Mouse (Mus musculus) cerebellum, adult 2 months (tissue): Measurements from ENCODE around the gene Cgrrf1. TPM values are rescaled to one million over a fixed set of nuclear protein-coding genes. Genes with fewer than 3 reads are reported as not detected.
A peak's percentile ranks its signal among the peaks of the same experiment; 100 is the strongest.

Source experiments
- DNase-seq, 2 experiments: peaks; one replicate each; pipeline ENCODE4 v3.0.0; 2021
- H3K27ac ChIP-seq: fragments of 200-500 bp; 2 replicates; pipeline ENCODE4 v1.5.1; 2012; ENCODE audit warnings: low read length, control low read depth, inconsistent platforms; ENCODE audit not compliant: insufficient read depth
- H3K27me3 ChIP-seq: fragments of 200-500 bp; 2 replicates; pipeline ENCODE4 v1.6.1; 2012; ENCODE audit warnings: inconsistent platforms, mild to moderate bottlenecking, low read length, moderate library complexity; ENCODE audit not compliant: control insufficient read depth, insufficient read depth
- H3K4me1 ChIP-seq: fragments of 200-500 bp; 2 replicates; pipeline ENCODE4 v1.6.1; 2011; ENCODE audit warnings: low read length; ENCODE audit not compliant: control insufficient read depth, insufficient read depth
- H3K4me3 ChIP-seq: fragments of 200-500 bp; replicated peaks from 2 replicates; pipeline ENCODE3; 2011; ENCODE audit warnings: mild to moderate bottlenecking, low read depth, low read length, control low read depth; ENCODE audit not compliant: insufficient read depth
- CTCF ChIP-seq: fragments of 200-500 bp; IDR thresholded peaks from 2 replicates; pipeline ENCODE4 v1.5.1; 2011; ENCODE audit warnings: low read depth, mild to moderate bottlenecking, control low read depth, low read length, moderate library complexity, borderline replicate concordance; ENCODE audit not compliant: insufficient read depth
- POLR2A ChIP-seq: fragments of 200-500 bp; IDR thresholded peaks from 2 replicates; pipeline ENCODE4 v1.6.1; 2011; ENCODE audit warnings: low read length, control low read depth, borderline replicate concordance; ENCODE audit not compliant: insufficient read depth
- WGBS: fragments of 180-500 bp; shearing (Covaris S2); methylation state at CpG from one replicate; pipeline ENCODE4 v1.1.7; 2018; 5-methylcytosine and 5-hydroxymethylcytosine counted together
- polyA plus RNA-seq: library from polyadenylated mRNA; depleted of rRNA; stranded (reverse); fragments of >200 nt; gene quantifications from 2 replicates; pipeline ENCODE4 v1.2.3, GENCODE M21; 2012

The Cgrrf1 gene
- polyA plus RNA-seq, 1 experiment, result 63.6 TPM

GRCm38 (mm10) chr14:46827430-46827829, 4.5 kb upstream of the Cgrrf1 start:
- Histone ChIP-seq H3K4me1 (peaks cover 2% of the 10 kb centered on the region; the same call in 1 of the 2 replicates), H3K4me3 (no peak overlapping the region), H3K27me3 (no peaks in the 10 kb centered on the region), H3K27ac (no peak overlapping the region)
- DNase-seq, result no peak
- TF ChIP-seq POLR2A (no peak), CTCF (no peak)
- WGBS, result 60% methylated on average over 1 of the region's 1 CpGs

GRCm38 (mm10) chr14:46831295-46831694, 630 bp upstream of the Cgrrf1 start:
- no peak for DNase-seq
- no peaks in the 10 kb centered on the region for H3K27me3 ChIP-seq
- H3K27ac ChIP-seq, result no peak overlapping the region
- TF ChIP-seq POLR2A (no peak), CTCF (no peak)
- H3K4me1 ChIP-seq, result peaks cover 5% of the 10 kb centered on the region; the same call in 1 of the 2 replicates
- peak overlapping the region; percentile 81 for H3K4me3 ChIP-seq
- WGBS, result 6% methylated on average over 4 of the region's 4 CpGs

GRCm38 (mm10) chr14:46832354-46833272, 688 bp downstream of the Cgrrf1 start:
- H3K27ac ChIP-seq, result peak overlapping the region; percentile 88
- no peak for TF ChIP-seq POLR2A
- no peak for TF ChIP-seq CTCF
- H3K27me3 ChIP-seq, result no peaks in the 10 kb centered on the region
- WGBS, result 6% methylated on average over 40 of the region's 40 CpGs
- DNase-seq, result peak; percentile 33 to 37
- H3K4me1 ChIP-seq, result peaks cover 5% of the 10 kb centered on the region; the same call in 1 of the 2 replicates
- peak overlapping the region; percentile 81 for H3K4me3 ChIP-seq

DNA sequence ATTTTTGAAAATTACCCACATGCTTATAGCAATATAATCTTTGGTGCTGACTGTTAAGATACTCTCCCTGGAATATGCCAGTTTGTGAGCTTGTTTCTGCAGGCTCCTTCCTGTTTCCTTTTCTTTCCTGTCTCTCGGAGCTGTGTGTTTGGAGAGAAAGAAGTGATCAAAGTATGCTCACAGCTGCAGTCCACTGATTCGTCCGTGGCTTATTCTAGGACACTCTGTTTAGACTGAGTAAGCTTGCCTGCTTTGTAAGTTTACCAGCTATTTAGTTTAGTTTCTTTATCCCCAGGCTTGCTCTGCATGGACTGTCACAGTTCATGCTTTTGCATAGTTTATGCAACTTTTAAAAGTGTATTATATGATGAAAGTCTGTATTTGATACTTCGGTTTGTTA, 7.4 kb downstream of the Cgrrf1 start:
- Histone ChIP-seq H3K4me1 (no peaks in the 10 kb centered on the region; the same call in 1 of the 2 replicates), H3K27ac (no peak overlapping the region), H3K4me3 (no peak overlapping the region), H3K27me3 (no peaks in the 10 kb centered on the region)
- WGBS, result 70% methylated on average over 4 of the region's 4 CpGs
- no peak for TF ChIP-seq CTCF
- TF ChIP-seq POLR2A, result no peak
- DNase-seq, result no peak

DNA sequence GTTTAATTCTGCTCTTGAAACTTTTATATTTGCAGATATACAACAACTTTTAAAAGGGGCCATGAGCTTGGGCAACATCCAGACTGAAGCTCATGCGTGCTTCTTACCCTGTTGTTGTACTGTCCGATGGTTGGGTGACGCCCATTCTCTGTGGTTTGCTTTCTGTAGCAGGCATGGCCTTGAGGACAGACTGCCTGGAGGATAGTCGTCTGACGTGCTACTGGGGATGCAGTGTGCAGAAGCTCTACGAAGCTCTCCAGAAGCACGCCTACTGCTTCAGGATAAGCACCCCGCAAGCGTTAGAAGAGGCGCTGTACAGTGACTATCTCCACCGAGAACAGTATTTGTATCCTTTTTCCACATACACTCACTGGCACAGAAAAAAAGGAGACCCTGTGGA, 13.8 kb downstream of the Cgrrf1 start:
- Histone ChIP-seq H3K27me3 (no peaks in the 10 kb centered on the region), H3K4me1 (no peaks in the 10 kb centered on the region), H3K4me3 (no peak overlapping the region), H3K27ac (no peak overlapping the region)
- no peak for TF ChIP-seq POLR2A
- TF ChIP-seq CTCF, result no peak
- WGBS, result 92% methylated on average over 11 of the region's 11 CpGs
- no peak for DNase-seq

DNA sequence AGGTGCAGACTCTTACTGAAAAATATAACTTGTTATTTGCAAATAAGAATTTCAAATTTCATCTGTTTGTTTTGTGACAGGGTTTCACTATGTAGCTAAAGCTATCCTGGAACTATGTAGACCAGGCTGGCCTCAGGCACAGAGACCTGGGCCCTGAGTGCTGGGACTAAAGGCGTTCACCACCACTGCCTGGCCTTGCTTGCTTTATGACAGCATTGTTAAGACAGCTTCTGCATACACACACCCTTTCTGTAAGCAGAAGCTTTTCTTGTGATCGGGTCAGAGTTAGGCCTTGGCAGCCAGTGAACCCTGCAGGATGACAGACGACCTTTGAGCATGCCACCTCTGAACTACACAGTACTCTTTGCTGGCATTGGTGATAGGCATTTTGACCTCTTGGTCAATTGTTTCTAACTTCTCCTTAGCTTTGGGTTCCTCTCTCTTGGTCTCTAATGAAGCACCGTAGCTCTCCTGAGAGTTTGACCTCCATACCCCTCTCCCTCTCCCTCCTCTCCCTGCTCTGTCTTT, 16.2 kb downstream of the Cgrrf1 start:
- WGBS, result 82% methylated on average over 4 of the region's 4 CpGs
- Histone ChIP-seq H3K4me3 (no peak overlapping the region), H3K4me1 (no peaks in the 10 kb centered on the region), H3K27me3 (no peaks in the 10 kb centered on the region), H3K27ac (no peak overlapping the region)
- TF ChIP-seq POLR2A, result no peak
- TF ChIP-seq CTCF, result no peak
- DNase-seq, result no peak

DNA sequence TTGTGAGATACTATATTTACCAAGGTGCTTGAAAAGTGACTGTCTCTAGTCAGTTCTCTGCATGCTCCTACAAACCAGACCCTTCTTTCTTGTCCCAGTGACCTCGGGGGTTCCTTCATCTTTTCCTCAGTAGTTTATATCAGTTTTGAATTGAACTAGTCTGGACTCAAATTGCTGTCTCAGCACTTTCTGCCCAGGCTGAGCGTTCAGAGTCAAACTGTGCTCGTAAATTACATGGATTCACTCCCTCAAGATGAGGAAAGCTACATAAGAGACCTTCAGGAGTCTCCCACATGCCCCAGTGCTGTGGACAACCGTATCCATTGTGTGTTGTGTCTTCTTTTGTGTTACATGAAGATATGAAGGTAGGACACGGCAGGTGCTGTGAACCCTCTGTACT, 16.8 kb downstream of the Cgrrf1 start:
- 84% methylated on average over 5 of the region's 5 CpGs for WGBS
- no peak for TF ChIP-seq CTCF
- no peak for TF ChIP-seq POLR2A
- Histone ChIP-seq H3K27me3 (no peaks in the 10 kb centered on the region), H3K4me3 (no peak overlapping the region), H3K4me1 (no peaks in the 10 kb centered on the region), H3K27ac (no peak overlapping the region)
- no peak for DNase-seq

DNA sequence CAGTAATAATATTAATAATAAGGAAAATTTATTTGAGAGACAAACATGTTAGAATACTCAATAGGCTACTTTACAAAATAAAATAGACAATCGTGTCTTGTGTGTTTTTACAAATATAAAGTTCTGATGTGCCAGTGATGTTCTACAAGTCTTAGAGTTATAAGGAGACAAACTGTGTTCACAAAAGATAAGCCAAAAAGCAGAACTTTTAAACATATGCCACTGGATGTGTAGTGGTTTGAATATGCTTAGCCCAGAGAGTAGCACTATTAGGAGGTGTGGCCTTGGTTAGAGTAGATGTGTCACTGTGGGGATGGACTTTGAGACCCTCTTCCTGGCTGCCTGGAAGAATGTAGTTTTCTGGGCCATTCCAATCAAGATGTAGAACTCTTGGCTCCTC, 17.8 kb downstream of the Cgrrf1 start:
- Histone ChIP-seq H3K27ac (no peak overlapping the region), H3K4me3 (no peak overlapping the region), H3K4me1 (no peaks in the 10 kb centered on the region), H3K27me3 (no peaks in the 10 kb centered on the region)
- 91% methylated on average over 1 of the region's 1 CpGs for WGBS
- no peak for DNase-seq
- TF ChIP-seq CTCF (no peak), POLR2A (no peak)

DNA sequence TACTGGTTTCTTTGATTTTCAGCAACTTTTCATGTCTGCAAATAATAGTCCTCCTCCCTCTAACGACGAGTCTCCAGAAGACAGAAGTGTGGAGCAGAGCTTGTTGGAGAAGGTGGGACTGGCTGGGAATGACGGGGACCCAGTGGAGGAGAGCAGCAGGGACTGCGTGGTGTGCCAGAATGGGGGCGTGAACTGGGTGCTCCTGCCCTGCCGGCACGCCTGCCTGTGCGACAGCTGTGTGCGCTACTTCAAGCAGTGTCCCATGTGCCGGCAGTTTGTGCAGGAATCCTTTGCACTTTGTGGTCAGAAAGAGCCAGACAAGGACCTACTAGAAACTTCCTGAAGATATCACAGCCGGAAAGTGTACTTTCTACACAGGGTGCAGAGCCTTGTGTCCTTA, 21.8 kb downstream of the Cgrrf1 start:
- H3K4me1 ChIP-seq, result no peaks in the 10 kb centered on the region
- no peak overlapping the region for H3K27ac ChIP-seq
- DNase-seq, result no peak
- H3K4me3 ChIP-seq, result no peak overlapping the region
- no peaks in the 10 kb centered on the region for H3K27me3 ChIP-seq
- TF ChIP-seq CTCF (no peak), POLR2A (no peak)
- 45% methylated on average over 11 of the region's 11 CpGs for WGBS
